Mouse (Mus musculus) liver, adult 2 months (tissue): ENCODE data around the gene Rgs12. TPM values are rescaled to one million over a fixed set of nuclear protein-coding genes. Genes with fewer than 3 reads are reported as not detected.
A peak's percentile ranks its signal among the peaks of the same experiment; 100 is the strongest.

Experiments
- DNase-seq: peaks from one replicate; pipeline ENCODE4 v3.0.0-alpha.2; 2011; ENCODE audit warnings: low read depth, low spot score; ENCODE audit errors: extremely low read depth
- H3K27ac ChIP-seq: fragments of 200-500 bp; replicated peaks from 2 replicates; pipeline ENCODE4 v1.5.1; 2012; ENCODE audit warnings: low read depth, mild to moderate bottlenecking, control low read depth, inconsistent platforms, low read length; ENCODE audit not compliant: insufficient read depth
- H3K27me3 ChIP-seq: fragments of 200-500 bp; 2 replicates; pipeline ENCODE4 v1.6.1; 2012; ENCODE audit warnings: mild to moderate bottlenecking, moderate library complexity, low read length, inconsistent platforms; ENCODE audit not compliant: control insufficient read depth, insufficient read depth
- H3K36me3 ChIP-seq: fragments of 200-500 bp; 2 replicates; pipeline ENCODE4 v1.6.1; 2012; ENCODE audit warnings: low read length, inconsistent platforms; ENCODE audit not compliant: control insufficient read depth, insufficient read depth
- H3K4me1 ChIP-seq: fragments of 200-500 bp; 2 replicates; pipeline ENCODE4 v1.6.1; 2011; ENCODE audit warnings: low read length; ENCODE audit not compliant: control insufficient read depth, insufficient read depth
- H3K4me3 ChIP-seq: fragments of 200-500 bp; 2 replicates; pipeline ENCODE4 v1.5.1; 2011; ENCODE audit warnings: low read depth, mild to moderate bottlenecking, control low read depth, low read length, moderate library complexity; ENCODE audit not compliant: insufficient read depth
- H3K79me2 ChIP-seq: fragments of 200-500 bp; 2 replicates; pipeline ENCODE4 v1.6.1; 2012; ENCODE audit warnings: inconsistent platforms, mild to moderate bottlenecking, low read length, moderate library complexity; ENCODE audit not compliant: control insufficient read depth, insufficient read depth
- H3K9ac ChIP-seq: fragments of 200-500 bp; 2 replicates; pipeline ENCODE4 v1.6.1; 2012; ENCODE audit warnings: low read depth, mild to moderate bottlenecking, control low read depth, inconsistent platforms, low read length
- CTCF ChIP-seq: fragments of 200-500 bp; IDR thresholded peaks from 2 replicates; pipeline ENCODE4 v1.5.1; 2011; ENCODE audit warnings: low read depth, low read length, control low read depth
- POLR2A ChIP-seq: fragments of 200-500 bp; IDR thresholded peaks from 2 replicates; pipeline ENCODE4 v1.6.1; 2011; ENCODE audit warnings: low read length, control low read depth; ENCODE audit not compliant: insufficient read depth; ENCODE audit errors: extremely low read depth
- WGBS: fragments of 180-500 bp; shearing (Covaris S2); methylation state at CpG from one replicate; pipeline ENCODE4 v1.1.7; 2018; 5-methylcytosine and 5-hydroxymethylcytosine counted together
- polyA plus RNA-seq: library from polyadenylated mRNA; depleted of rRNA; stranded (reverse); fragments of >200 nt; gene quantifications from 2 replicates; pipeline ENCODE4 v1.2.3, GENCODE M21; 2012
- total RNA-seq: library from RNA; depleted of rRNA; stranded (reverse); fragments of >200 nt; gene quantifications from 2 replicates; pipeline ENCODE4 v1.2.3, GENCODE M21; 2014

Rgs12 gene
- total and polyA plus RNA-seq, 2 experiments = 4.7 to 6.3 TPM

- no peaks in the 10 kb centered on the region for H3K79me2 ChIP-seq
- no peak for DNase-seq
- TF ChIP-seq POLR2A (no peak), CTCF (no peak)
- no peak overlapping the region for H3K27ac ChIP-seq
- no peaks in the 10 kb centered on the region for H3K36me3 ChIP-seq
- H3K9ac ChIP-seq = no peak overlapping the region
- no peaks in the 10 kb centered on the region for H3K27me3 ChIP-seq
- no peak overlapping the region for H3K4me3 ChIP-seq
- WGBS = 93% methylated on average over 6 of the region's 6 CpGs
- H3K4me1 ChIP-seq = no peaks in the 10 kb centered on the region
Measured at GRCm38 (mm10) chr5:35011156-35011923, 62.1 kb downstream of the Rgs12 start.

- DNase-seq = no peak
- H3K27me3 ChIP-seq = no peaks in the 10 kb centered on the region
- H3K4me1 ChIP-seq = no peaks in the 10 kb centered on the region
- no peaks in the 10 kb centered on the region for H3K79me2 ChIP-seq
- TF ChIP-seq POLR2A (no peak), CTCF (no peak)
- no peaks in the 10 kb centered on the region for H3K36me3 ChIP-seq
- H3K27ac ChIP-seq = no peak overlapping the region
- no peak overlapping the region for H3K4me3 ChIP-seq
- WGBS = 90% methylated on average over 6 of the region's 6 CpGs
- H3K9ac ChIP-seq = no peak overlapping the region
Measured at GRCm38 (mm10) chr5:35014036-35014435, 64.8 kb downstream of the Rgs12 start.

- TF ChIP-seq CTCF = no peak
- TF ChIP-seq POLR2A = no peak
- Histone ChIP-seq H3K79me2 (no peaks in the 10 kb centered on the region), H3K4me3 (no peak overlapping the region), H3K4me1 (no peaks in the 10 kb centered on the region), H3K9ac (no peak overlapping the region), H3K27ac (no peak overlapping the region), H3K36me3 (no peaks in the 10 kb centered on the region), H3K27me3 (no peaks in the 10 kb centered on the region)
- 82% methylated on average over 9 of the region's 9 CpGs for WGBS
- DNase-seq = no peak
Measured at GRCm38 (mm10) chr5:35019673-35020300, 70.5 kb downstream of the Rgs12 start.

GRCm38 (mm10) chr5:35020410-35021241, 71.4 kb downstream of the Rgs12 start:
- Histone ChIP-seq H3K27me3 (no peaks in the 10 kb centered on the region), H3K9ac (no peak overlapping the region), H3K27ac (no peak overlapping the region), H3K36me3 (no peaks in the 10 kb centered on the region), H3K4me1 (no peaks in the 10 kb centered on the region), H3K79me2 (no peaks in the 10 kb centered on the region), H3K4me3 (no peak overlapping the region)
- TF ChIP-seq POLR2A = no peak
- TF ChIP-seq CTCF = no peak
- 77% methylated on average over 9 of the region's 9 CpGs for WGBS
- peak; percentile 19 for DNase-seq

GRCm38 (mm10) chr5:35024975-35025374, 75.7 kb downstream of the Rgs12 start:
- H3K9ac ChIP-seq = no peak overlapping the region
- H3K27ac ChIP-seq = no peak overlapping the region
- DNase-seq = no peak
- TF ChIP-seq CTCF (peak; percentile 90), POLR2A (no peak)
- no peaks in the 10 kb centered on the region for H3K27me3 ChIP-seq
- H3K36me3 ChIP-seq = no peaks in the 10 kb centered on the region
- H3K4me1 ChIP-seq = peaks cover 18% of the 10 kb centered on the region
- H3K79me2 ChIP-seq = no peaks in the 10 kb centered on the region
- no peak overlapping the region for H3K4me3 ChIP-seq
- 11% methylated on average over 2 of the region's 2 CpGs for WGBS
